Mouse (Mus musculus): ENCODE measurements around the gene Ypel2.
A peak's percentile ranks its signal among the peaks of the same experiment; 100 is the strongest.

Gene Ypel2

GRCm38 (mm10) chr11:86960331-86960730 is 33.2 kb downstream of the Ypel2 start:
- DNase-seq = no peak

DNA sequence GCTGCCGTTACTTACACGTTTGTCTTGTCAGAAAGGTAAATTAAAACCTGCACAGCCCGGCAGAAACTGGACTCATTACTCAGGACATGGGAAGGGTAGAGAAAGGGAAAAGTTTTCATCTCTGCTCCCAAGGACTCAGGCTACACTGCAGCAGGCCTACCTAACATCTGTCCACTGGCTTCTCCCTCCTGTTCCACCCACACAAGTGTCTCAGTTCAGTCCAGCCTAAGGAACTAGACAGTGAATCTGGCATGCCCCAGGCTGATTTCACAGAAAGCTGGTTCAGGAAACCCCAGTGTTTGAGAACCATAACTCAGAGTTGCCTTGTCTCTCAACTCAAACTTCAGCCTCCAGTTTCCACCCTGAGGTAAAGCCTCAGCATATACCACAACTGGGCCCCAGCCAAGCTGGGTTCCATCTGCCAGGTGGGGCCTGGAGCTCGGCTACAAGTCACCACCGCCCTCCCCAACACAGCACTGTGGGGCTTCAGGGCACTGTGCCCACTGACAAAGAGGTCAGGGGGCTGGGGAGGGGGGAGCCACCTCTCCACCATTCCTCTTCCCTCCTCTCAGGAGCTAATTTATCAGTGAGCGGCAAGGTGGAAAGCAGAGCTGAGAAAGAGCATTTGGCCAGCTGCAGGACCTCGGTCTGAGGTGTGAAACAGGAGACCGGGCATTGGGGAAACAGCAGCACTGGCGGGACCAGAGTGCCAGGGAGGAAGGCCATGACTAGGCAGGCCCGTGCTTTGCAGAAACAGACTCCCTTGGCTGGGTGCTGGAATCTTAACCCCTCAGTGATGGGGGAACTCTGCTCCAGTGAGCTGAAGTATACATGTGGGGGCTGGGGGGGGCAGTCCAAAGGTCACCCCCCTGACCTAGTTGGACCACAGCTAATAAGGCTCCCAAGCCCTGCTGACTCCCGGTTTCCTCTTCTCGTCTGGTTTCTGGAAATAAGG is 34.5 kb downstream of the Ypel2 start:
- no peak for DNase-seq

- DNase-seq = no peak
Observed at GRCm38 (mm10) chr11:86958182-86958581, 35.3 kb downstream of the Ypel2 start.

DNA sequence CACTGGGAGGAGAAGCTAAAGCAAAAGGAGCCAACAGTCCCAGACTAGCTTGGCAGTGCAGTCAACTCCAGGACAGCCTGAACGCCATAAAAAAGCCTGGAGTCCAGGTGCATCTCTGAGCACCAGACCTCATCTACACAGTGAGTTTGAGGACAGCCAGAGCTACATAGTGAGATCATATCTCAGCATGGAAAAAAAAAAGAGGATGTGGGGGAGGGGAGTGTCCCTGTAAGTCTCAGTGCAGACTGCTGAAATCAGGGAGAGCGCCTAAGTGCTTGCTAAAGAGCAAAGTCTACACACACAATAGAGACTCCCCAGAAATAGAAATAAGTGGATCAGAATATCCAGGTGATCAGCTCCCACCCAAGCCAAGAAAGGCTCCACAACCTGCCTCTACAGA is 37.1 kb downstream of the Ypel2 start:
- no peak for DNase-seq

DNA sequence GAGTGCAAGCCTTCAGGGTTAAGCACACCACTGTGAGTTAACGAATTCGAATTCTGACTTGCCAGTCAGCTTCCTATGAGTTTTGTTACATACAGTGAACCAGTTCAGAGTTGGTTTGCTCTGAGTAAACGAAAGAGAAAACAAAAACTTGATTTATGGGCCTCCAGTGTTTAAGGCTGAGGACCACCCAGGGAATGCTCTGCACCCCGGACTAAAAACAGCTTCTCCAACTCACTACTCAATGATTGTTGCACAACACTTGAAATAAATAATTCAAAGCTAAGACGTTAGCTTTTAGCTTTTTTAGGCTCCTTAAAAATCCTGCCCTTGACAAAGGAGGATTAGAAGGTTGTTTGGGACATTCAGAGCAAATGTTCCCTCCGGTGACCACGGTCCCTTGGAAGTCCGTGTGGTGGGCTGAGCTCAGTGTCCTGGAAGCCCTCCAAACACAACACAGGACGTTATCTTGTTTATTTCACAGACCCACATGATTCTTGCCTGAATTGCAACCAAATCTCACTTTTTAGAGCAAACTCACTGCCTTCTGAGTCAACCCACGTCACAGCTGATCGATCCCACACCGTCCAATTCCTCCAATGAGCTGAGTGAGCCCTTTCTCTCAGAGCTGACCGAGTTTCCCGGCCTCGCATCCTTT is 38.8 kb downstream of the Ypel2 start:
- DNase-seq = no peak

- peak; percentile 23 for DNase-seq
Observed at GRCm38 (mm10) chr11:86953096-86953495, 40.4 kb downstream of the Ypel2 start.

GRCm38 (mm10) chr11:86952659-86953058 is 40.8 kb downstream of the Ypel2 start:
- DNase-seq = no peak

DNA sequence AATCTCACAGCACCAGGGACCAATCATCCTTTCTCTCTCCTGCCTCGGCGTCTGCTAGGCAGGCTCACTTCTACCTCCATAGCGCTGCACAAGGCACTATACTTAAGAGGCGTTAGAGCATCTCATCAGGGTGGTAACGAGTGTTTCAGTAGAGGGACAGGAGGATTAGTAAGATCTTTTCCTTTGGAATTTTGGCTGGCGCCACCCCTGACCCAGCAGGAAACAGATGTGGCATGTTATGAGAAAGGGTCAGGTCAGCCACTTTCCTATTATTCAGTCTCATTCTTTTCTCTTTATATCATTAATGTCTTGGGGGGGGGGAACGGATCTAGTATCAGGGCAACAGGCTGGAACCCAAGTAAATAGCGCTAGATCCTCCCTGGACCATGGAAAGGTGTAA is 41.8 kb downstream of the Ypel2 start:
- DNase-seq = no peak

DNA sequence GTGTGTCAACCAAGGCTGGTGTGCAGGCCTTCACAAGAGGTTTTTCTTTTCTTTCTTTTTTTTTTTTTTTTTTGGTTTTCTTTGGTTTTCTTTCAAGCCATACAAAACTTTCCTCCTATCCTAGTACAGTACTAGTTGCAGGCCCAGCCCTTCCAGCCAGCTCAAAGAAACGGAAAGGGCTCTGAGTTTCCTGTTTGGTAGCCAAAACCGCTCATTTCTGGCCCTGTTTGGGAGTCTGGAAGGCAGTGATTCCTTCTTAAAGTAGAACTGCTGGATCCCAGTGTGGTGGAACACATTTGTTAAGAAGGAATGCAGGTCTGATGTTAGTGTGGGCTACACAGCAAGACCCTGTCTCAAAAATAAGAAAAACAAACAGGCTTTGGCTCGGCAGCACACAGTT is 43.0 kb downstream of the Ypel2 start:
- DNase-seq = no peak

DNA sequence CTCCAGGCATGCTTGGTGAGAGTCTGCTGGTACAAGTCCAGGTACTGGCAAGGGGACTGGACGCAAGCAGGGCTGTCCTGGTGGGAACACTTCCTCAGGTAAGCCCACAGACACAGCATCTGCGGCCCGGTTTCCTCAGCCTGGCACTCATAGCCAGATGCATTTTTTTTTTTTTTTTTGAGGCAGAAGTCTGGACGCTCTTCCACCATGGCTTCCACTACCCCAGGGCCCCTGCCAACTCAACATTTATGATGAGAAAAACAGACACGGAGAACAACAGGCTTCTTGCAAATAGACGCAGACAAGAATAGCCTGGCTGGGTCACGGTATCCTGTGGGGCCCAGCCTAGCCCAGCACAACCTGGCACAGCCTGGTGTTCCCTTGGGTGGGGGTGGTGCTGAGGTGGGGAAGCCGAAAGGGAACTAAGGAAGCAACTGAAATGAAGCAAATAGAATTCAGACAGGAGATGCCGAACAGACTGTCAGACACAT is 43.5 kb downstream of the Ypel2 start:
- DNase-seq = no peak

DNA sequence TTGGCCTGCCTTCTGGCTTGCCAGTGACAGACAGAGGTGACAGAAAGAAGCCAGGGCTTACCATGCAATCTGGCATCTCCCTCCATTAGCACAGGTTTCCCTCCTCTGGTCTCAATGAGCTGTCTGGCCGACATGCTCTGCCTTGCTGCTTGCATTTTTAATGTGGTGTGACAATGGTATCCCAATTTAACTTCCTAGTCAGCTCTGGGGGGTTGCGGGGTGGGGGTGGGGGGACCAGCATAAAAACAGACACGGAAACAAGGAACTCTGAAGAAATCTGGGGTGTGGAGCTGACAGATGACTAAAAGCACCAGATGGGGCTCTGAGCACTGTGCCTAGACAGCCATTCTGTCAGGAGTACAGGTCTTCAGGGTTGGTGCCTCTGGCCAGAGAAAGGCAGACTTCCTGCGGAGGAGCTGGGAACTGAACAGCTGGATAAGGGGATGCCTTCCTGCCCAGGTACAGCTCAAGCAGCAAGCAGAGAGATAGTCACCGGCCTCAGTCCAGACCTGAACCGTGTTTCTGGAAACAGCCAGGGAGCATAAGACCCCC is 46.8 kb downstream of the Ypel2 start:
- no peak for DNase-seq

- no peak for DNase-seq
Observed at GRCm38 (mm10) chr11:86945933-86946332, 47.6 kb downstream of the Ypel2 start.

DNA sequence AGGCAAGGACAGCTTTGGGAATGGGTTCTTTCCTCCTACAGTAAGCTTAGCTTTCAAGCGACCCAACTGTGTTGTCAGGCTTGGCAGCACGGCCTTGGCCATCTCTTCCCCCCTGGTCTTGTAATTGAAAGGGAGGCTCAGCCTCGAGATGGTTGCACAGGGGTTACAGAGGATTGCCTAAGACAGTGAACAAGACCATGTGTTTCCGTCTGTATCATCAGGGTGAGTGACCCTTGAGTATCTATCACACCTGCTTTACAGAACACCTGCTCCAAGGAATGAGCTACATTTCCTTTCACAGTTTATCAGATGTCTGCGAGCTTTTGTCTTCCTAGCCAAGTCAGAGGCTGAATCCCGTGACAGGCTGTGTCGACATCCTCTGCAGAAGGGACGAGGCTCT is 48.4 kb downstream of the Ypel2 start:
- no peak for DNase-seq

DNA sequence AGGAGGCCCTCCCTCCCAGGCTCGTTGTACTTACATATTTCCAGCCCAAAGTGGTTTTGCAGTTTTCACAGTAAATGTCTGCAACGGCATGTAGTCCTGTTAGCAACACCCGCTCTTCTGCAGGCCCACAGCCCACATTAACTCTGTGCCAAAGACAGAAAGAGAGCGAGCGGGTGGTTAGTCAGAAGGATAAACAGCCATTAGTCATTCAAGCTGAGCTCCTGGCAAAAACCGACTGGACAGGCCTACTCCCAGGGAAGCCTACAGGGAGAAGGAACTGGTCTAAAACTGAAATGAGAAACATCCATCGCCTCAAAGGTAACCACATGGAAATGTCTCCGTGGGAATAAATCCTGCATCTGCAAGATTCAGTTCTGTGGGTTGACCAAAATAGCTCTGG is 49.0 kb downstream of the Ypel2 start:
- DNase-seq = no peak

DNA sequence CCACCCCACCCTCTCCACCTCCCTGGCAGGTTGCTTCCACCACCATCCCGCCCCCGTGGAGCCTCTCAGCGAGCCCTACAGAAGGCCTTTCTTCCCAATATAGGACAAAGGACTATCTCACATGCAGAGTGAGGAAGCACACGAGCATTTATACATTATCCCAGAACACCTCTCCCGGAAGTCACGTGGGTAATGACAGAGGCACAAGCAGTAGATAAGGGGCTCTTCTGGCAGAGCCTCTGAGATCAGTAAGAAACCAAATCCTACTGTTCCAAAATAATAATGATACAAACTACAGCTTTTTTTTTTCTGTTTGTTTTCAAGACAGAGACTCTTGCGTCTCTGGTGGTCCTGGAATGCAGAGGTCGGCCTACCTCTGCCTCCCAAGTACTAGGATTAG is 51.6 kb downstream of the Ypel2 start:
- no peak for DNase-seq

GRCm38 (mm10) chr11:86939503-86939902 is 54.0 kb downstream of the Ypel2 start:
- no peak for DNase-seq

- no peak for DNase-seq
Observed at GRCm38 (mm10) chr11:86938551-86938950, 55.0 kb downstream of the Ypel2 start.

DNA sequence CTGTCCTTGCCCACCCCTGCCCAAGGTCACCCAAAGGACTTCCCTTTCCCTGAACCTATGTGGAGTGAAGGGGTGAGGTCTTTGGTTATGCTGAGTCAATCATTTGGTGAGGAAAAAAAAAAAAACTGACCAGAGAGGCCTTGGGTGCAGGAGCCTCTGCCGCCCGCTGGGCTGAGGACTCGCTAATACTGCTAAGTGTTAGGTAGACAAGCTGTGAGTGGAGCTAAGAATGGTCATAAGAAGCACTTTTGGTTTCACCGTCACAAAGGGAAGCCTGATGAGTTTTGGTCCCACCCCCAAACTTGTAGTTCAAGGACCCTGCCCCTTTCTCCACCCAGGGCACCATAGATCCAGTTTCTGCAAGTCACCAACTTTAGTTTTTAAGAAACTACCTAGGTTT is 55.4 kb downstream of the Ypel2 start:
- DNase-seq = no peak

DNA sequence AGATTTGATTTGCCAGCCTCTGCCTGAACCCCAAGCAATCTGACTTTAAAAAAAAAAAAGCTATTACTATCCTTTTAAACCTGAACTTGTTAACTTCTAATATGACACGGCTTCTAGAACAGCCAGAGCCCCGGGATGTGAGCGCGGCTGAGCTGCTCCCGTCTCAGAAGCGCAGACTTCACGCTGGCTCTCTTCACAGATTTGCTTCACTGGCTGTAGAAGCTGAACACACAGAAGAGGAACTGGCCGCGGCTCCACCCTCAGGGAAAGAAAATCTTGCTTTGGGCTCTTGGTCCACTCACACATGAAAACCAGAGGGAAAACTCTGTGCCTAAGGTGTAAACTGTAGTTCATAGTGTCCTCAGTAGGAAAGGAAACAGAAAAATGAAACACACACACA is 56.6 kb downstream of the Ypel2 start:
- DNase-seq = no peak

- DNase-seq = no peak
Observed at GRCm38 (mm10) chr11:86934895-86935294, 58.6 kb downstream of the Ypel2 start.

DNA sequence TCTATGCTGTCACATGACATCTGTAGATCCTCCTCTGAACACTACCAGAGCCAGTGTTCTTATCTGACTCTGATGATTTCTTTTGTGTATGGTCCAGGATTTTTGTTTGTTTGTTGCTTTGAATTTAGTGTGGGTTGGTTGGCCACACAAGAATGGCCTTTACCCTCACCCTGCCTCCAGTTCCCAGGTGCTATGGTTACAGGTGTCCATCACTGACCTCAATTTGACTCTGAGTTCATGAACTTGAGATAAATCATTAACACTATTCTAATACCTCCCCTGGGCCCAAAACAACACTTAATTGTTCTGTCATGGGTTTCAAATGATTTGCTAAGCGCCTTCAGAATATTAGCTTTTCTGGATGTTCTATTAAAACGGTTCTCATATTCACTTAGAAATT is 61.3 kb downstream of the Ypel2 start:
- DNase-seq = no peak

DNA sequence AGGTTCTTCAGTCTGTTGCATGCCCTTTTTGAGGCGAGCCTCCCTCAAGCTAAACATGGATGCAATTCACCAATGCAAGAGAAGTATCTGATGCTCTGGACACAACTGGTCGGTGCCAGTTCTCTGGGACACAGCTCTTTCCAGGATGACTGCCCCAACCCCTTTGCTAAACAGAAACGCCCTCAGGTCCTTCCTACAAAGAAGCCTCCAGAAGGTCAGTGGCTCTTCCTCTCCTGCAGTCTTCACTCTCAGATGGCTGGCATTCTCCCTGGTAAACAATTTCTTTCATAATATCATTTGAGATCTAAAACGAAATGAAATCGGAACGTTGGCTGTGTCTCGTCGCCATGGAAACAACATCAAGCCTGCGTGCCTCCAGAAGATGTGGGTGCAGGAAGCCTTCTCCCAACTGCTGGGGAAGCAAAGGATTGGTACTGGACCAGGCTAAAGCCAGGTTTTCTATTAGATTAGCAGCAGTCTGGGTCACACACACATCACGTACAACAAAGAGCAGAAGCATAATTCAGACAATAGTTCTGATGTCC is 62.8 kb downstream of the Ypel2 start:
- DNase-seq = no peak

DNA sequence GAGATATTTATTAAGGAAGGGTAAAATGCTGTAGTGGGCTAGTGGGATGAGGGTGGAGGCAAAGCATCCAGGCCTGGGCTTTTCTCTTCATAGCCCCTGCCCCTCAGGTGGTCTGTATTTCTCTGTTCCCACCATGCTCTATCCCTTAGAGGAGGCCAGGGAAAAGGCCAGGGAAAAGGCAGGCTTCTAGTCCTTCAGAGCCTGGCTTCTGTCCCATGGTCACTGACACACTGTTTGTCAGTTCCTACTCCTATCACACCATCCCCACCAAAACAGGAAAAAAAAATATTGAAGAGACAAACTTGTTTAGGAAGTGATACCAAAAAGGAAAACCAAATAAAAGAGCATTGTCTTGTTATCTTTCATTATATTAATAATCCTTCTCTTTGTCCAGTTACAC is 63.5 kb downstream of the Ypel2 start:
- DNase-seq = no peak

DNA sequence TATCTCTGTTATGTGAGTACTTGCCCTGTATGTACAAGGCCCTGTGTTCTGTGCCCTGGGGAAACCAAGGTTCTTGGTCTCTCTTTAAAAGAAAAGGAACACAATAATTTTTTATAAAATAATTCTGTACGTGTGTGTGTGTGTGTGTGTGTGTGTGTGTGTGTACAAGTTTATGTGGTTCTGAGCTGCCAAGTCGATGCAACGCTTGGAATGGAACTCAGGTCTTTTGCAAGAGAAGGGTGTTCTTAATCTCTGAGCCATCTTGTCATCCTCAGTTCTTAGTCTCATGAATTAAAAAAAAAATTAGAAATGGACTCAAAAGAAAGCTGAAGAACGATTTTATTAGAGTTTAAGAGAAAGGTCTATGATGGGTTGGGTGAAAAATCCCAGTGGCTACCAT is 64.0 kb downstream of the Ypel2 start:
- no peak for DNase-seq
